Mouse (Mus musculus): ENCODE measurements around the gene Rhot2. TPM values are rescaled to one million over a fixed set of nuclear protein-coding genes. Genes with fewer than 3 reads are reported as not detected.
"Not testable (repeated sequence)": the region's sequence is repeated elsewhere in the genome, so short reads cannot be mapped to it uniquely, and the experiment has no call there.

The Rhot2 gene
- polyA plus RNA-seq, 1 experiment from 2014 or later: 23.6 TPM

- WGBS: 76% methylated on average over 11 of the region's 11 CpGs
- H3K4me3 ChIP-seq (replicated peaks): peak overlapping the region; percentile 88; the same call in 1 of the 2 replicates
- H3K9me3 ChIP-seq: no peaks in the 10 kb centered on the region
- no peak for ATAC-seq (ENCODE audit: insufficient read depth, low FRiP score, low read depth)
- no peak overlapping the region for H3K4me2 ChIP-seq
- peaks cover 24% of the 10 kb centered on the region for H3K4me1 ChIP-seq
- no peak overlapping the region for H3K27ac ChIP-seq
- no peaks in the 10 kb centered on the region for H3K36me3 ChIP-seq
- no peaks in the 10 kb centered on the region for H3K27me3 ChIP-seq (replicated peaks)
- H3K9ac ChIP-seq: no peak overlapping the region
These were observed 28.9 kb upstream of the Rhot2 start for GRCm38 (mm10) chr17:25873405-25874147.

DNA sequence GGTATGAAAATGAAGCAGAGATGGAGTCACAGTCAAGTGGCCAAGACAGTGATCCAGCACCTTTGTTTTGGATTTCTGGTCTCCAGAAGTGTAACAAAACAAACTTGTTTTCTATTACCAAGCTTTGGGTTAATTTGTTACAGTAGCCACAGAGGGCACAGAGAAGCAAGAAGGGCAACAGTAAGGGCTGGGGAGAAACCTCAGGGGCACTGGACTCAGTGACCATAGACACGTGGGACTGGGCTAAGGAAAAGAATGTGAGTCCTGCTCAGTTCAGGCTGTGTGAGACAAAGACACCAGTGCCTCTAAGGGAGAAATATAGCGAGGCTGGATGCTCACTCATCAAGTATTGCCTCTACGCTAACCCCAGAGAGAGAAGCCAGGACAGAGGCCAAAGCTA is 28.0 kb upstream of the Rhot2 start:
- WGBS: 75% methylated on average over 3 of the region's 3 CpGs
- H3K9ac ChIP-seq: no peak overlapping the region
- no peaks in the 10 kb centered on the region for H3K27me3 ChIP-seq (replicated peaks)
- H3K36me3 ChIP-seq: no peaks in the 10 kb centered on the region
- H3K4me2 ChIP-seq: no peak overlapping the region
- H3K4me1 ChIP-seq: peaks cover 30% of the 10 kb centered on the region
- no peaks in the 10 kb centered on the region for H3K9me3 ChIP-seq
- ATAC-seq (ENCODE audit: insufficient read depth, low FRiP score, low read depth): no peak
- no peak overlapping the region for H3K4me3 ChIP-seq (replicated peaks)
- H3K27ac ChIP-seq: no peak overlapping the region

DNA sequence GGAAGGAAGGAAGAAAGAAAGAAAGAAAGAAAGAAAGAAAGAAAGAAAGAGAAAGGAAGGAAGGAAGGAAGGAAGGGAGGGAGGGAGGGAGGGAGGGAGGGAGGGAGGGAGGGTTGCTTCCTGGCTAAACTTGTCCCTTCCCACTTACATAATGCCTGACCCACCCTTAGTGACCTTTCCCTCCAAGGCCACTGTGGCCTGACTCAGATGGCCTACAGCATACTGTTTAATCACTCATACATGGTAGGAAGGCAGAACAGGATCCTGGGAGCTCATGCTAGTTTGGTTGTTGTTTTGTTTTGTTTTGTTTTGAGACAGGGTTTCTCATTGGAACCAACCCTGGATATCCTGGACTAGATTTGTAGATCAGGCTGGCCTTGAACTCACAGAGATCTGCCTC is 26.9 kb upstream of the Rhot2 start:
- not testable (repeated sequence) for H3K27ac ChIP-seq; H3K4me2 ChIP-seq; H3K9me3 ChIP-seq; ATAC-seq (ENCODE audit: insufficient read depth, low FRiP score, low read depth); H3K36me3 ChIP-seq; H3K4me3 ChIP-seq (replicated peaks); H3K9ac ChIP-seq; H3K27me3 ChIP-seq (replicated peaks)
- peaks cover 28% of the 10 kb centered on the region for H3K4me1 ChIP-seq

- no peak overlapping the region for H3K27ac ChIP-seq
- 89% methylated on average over 2 of the region's 2 CpGs for WGBS
- H3K4me3 ChIP-seq (replicated peaks): no peak overlapping the region
- no peaks in the 10 kb centered on the region for H3K27me3 ChIP-seq (replicated peaks)
- no peaks in the 10 kb centered on the region for H3K36me3 ChIP-seq
- no peak for ATAC-seq (ENCODE audit: insufficient read depth, low FRiP score, low read depth)
- no peak overlapping the region for H3K9ac ChIP-seq
- H3K4me2 ChIP-seq: no peak overlapping the region
- no peaks in the 10 kb centered on the region for H3K9me3 ChIP-seq
- peaks cover 20% of the 10 kb centered on the region for H3K4me1 ChIP-seq
These were observed 25.3 kb upstream of the Rhot2 start for GRCm38 (mm10) chr17:25869954-25870353.

GRCm38 (mm10) chr17:25869498-25869897 is 24.8 kb upstream of the Rhot2 start:
- peaks cover 20% of the 10 kb centered on the region for H3K4me1 ChIP-seq
- 86% methylated on average over 8 of the region's 8 CpGs for WGBS

GRCm38 (mm10) chr17:25868601-25869191 is 24.0 kb upstream of the Rhot2 start, which contains the start of gene Mcrip2:
Mcrip2 (minus strand) TSS chr17:25868764.
- H3K9ac ChIP-seq: peak within 1 kb of the TSS; percentile 53
- H3K27ac ChIP-seq: peak within 1 kb of the TSS; percentile 60
- WGBS: under 1% methylated on average over 24 of the region's 24 CpGs
- H3K4me3 ChIP-seq (replicated peaks): peak within 1 kb of the TSS; percentile 80
- no peaks in the 10 kb centered on the region for H3K27me3 ChIP-seq (replicated peaks)
- H3K4me2 ChIP-seq: peak within 1 kb of the TSS; percentile 99
- no peaks in the 10 kb centered on the region for H3K9me3 ChIP-seq
- H3K36me3 ChIP-seq: no peaks in the 10 kb centered on the region
- H3K4me1 ChIP-seq: peaks cover 14% of the 10 kb centered on the region
- peak; percentile 88 for ATAC-seq (ENCODE audit: insufficient read depth, low FRiP score, low read depth)

More at GRCm38 (mm10) chr17:25869498-25869897, 24.8 kb upstream of the Rhot2 start:
- Histone ChIP-seq H3K4me3 (replicated peaks) (no peak overlapping the region), H3K27me3 (replicated peaks) (no peaks in the 10 kb centered on the region), H3K9me3 (no peaks in the 10 kb centered on the region), H3K4me2 (no peak overlapping the region), H3K27ac (no peak overlapping the region), H3K36me3 (no peaks in the 10 kb centered on the region), H3K9ac (no peak overlapping the region)
- ATAC-seq (ENCODE audit: insufficient read depth, low FRiP score, low read depth): no peak

GRCm38 (mm10) chr17:25867836-25868600 is 23.4 kb upstream of the Rhot2 start:
- peak overlapping the region; percentile 80 for H3K4me3 ChIP-seq (replicated peaks)
- H3K27ac ChIP-seq: peak overlapping the region; percentile 60
- WGBS: under 1% methylated on average over 42 of the region's 42 CpGs
- peak overlapping the region; percentile 53 for H3K9ac ChIP-seq
- no peaks in the 10 kb centered on the region for H3K9me3 ChIP-seq
- peaks cover 14% of the 10 kb centered on the region for H3K4me1 ChIP-seq
- H3K36me3 ChIP-seq: no peaks in the 10 kb centered on the region
- H3K4me2 ChIP-seq: peak overlapping the region; percentile 99
- ATAC-seq (ENCODE audit: insufficient read depth, low FRiP score, low read depth): peak; percentile 5; the same call in 1 of the 2 replicates
- H3K27me3 ChIP-seq (replicated peaks): no peaks in the 10 kb centered on the region

GRCm38 (mm10) chr17:25867509-25867835 is 22.8 kb upstream of the Rhot2 start:
- Histone ChIP-seq H3K4me1 (peaks cover 14% of the 10 kb centered on the region), H3K36me3 (no peaks in the 10 kb centered on the region), H3K4me3 (replicated peaks) (peak overlapping the region; percentile 80), H3K9me3 (no peaks in the 10 kb centered on the region), H3K27me3 (replicated peaks) (no peaks in the 10 kb centered on the region), H3K27ac (peak overlapping the region; percentile 60), H3K4me2 (peak overlapping the region; percentile 99), H3K9ac (peak overlapping the region; percentile 53; the same call in 1 of the 2 replicates)
- no peak for ATAC-seq (ENCODE audit: insufficient read depth, low FRiP score, low read depth)
- 17% methylated on average over 7 of the region's 7 CpGs for WGBS

- Histone ChIP-seq H3K9ac (no peak overlapping the region), H3K4me1 (peaks cover 19% of the 10 kb centered on the region), H3K36me3 (no peaks in the 10 kb centered on the region), H3K4me3 (replicated peaks) (no peak overlapping the region), H3K27ac (no peak overlapping the region), H3K4me2 (no peak overlapping the region), H3K27me3 (replicated peaks) (no peaks in the 10 kb centered on the region), H3K9me3 (no peaks in the 10 kb centered on the region)
- no peak for ATAC-seq (ENCODE audit: insufficient read depth, low FRiP score, low read depth)
- WGBS: 85% methylated on average over 3 of the region's 3 CpGs
These were observed 21.5 kb upstream of the Rhot2 start for GRCm38 (mm10) chr17:25866172-25866571.

DNA sequence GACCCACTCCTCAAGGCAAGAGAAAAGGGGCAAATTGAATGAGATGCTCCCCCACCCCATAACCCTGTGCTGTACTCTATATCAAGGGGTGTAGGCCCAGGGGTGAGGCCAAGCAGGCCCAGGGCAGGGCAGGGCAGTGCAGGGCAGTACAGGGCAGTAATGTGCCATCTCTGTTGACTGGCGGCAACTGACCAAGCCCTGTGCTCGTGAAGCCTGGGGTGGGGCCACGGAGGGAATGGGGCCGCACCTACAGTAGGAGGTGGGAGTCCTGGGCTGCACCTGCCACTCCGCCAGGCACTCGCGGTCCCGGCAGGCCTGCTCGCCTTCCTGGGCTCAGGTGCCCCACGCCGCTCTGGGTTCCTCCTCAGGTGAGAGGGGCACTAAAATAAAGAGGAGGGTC is 20.6 kb upstream of the Rhot2 start:
- peak overlapping the region; percentile 6; the same call in 1 of the 2 replicates for H3K4me3 ChIP-seq (replicated peaks)
- H3K27me3 ChIP-seq (replicated peaks): no peaks in the 10 kb centered on the region
- H3K4me1 ChIP-seq: peaks cover 26% of the 10 kb centered on the region
- H3K36me3 ChIP-seq: no peaks in the 10 kb centered on the region
- peak overlapping the region; percentile 31; the same call in 1 of the 2 replicates for H3K27ac ChIP-seq
- no peaks in the 10 kb centered on the region for H3K9me3 ChIP-seq
- H3K4me2 ChIP-seq: no peak overlapping the region
- no peak overlapping the region for H3K9ac ChIP-seq
- no peak for ATAC-seq (ENCODE audit: insufficient read depth, low FRiP score, low read depth)
- 84% methylated on average over 11 of the region's 11 CpGs for WGBS

GRCm38 (mm10) chr17:25864311-25864710 is 19.7 kb upstream of the Rhot2 start:
- no peak overlapping the region for H3K9ac ChIP-seq
- H3K9me3 ChIP-seq: no peaks in the 10 kb centered on the region
- no peaks in the 10 kb centered on the region for H3K27me3 ChIP-seq (replicated peaks)
- no peak overlapping the region for H3K4me2 ChIP-seq
- H3K4me3 ChIP-seq (replicated peaks): no peak overlapping the region
- ATAC-seq (ENCODE audit: insufficient read depth, low FRiP score, low read depth): no peak
- no peaks in the 10 kb centered on the region for H3K36me3 ChIP-seq
- H3K4me1 ChIP-seq: peaks cover 29% of the 10 kb centered on the region
- H3K27ac ChIP-seq: no peak overlapping the region
- WGBS: 93% methylated on average over 14 of the region's 14 CpGs

- H3K4me1 ChIP-seq: peaks cover 25% of the 10 kb centered on the region
- H3K36me3 ChIP-seq: no peaks in the 10 kb centered on the region
- WGBS: 84% methylated on average over 6 of the region's 6 CpGs
- no peak overlapping the region for H3K4me3 ChIP-seq (replicated peaks)
- no peaks in the 10 kb centered on the region for H3K9me3 ChIP-seq
- H3K27ac ChIP-seq: no peak overlapping the region
- H3K27me3 ChIP-seq (replicated peaks): no peaks in the 10 kb centered on the region
- ATAC-seq (ENCODE audit: insufficient read depth, low FRiP score, low read depth): no peak
- H3K4me2 ChIP-seq: no peak overlapping the region
- H3K9ac ChIP-seq: no peak overlapping the region
These were observed 19.0 kb upstream of the Rhot2 start for GRCm38 (mm10) chr17:25863681-25864080.

Data from stomach, embryonic 15.5 days (tissue).